Mouse (Mus musculus): ENCODE data around the gene Xpo5.

The Xpo5 gene

GRCm38 (mm10) chr17:46203078-46203477, 496 bp downstream of the Xpo5 start:
- DNase-seq (ENCODE audit: low spot score in 2 of 2), result no peak

GRCm38 (mm10) chr17:46206676-46207075, 4.1 kb downstream of the Xpo5 start:
- no peak for DNase-seq (ENCODE audit: low spot score in 2 of 2)

GRCm38 (mm10) chr17:46210550-46210949, 8.0 kb downstream of the Xpo5 start:
- no peak for DNase-seq (ENCODE audit: low spot score in 2 of 2)

- no peak for DNase-seq (ENCODE audit: low spot score in 2 of 2)
Observed at GRCm38 (mm10) chr17:46221601-46222000, 19.0 kb downstream of the Xpo5 start.

GRCm38 (mm10) chr17:46227576-46227975, 25.0 kb downstream of the Xpo5 start:
- DNase-seq (ENCODE audit: low spot score in 2 of 2), result no peak

- no peak for DNase-seq (ENCODE audit: low spot score in 2 of 2)
Observed at GRCm38 (mm10) chr17:46236067-46236466, 33.5 kb downstream of the Xpo5 start.

- no peak for DNase-seq (ENCODE audit: low spot score in 2 of 2)
Observed at GRCm38 (mm10) chr17:46237079-46237478, 34.5 kb downstream of the Xpo5 start.

- no peak for DNase-seq (ENCODE audit: low spot score in 2 of 2)
Observed at GRCm38 (mm10) chr17:46237480-46237879, 34.9 kb downstream of the Xpo5 start.

GRCm38 (mm10) chr17:46239516-46240114, 37.0 kb downstream of the Xpo5 start:
- DNase-seq (ENCODE audit: low spot score in 2 of 2), result no peak

GRCm38 (mm10) chr17:46241471-46241870, 38.9 kb downstream of the Xpo5 start:
- DNase-seq (ENCODE audit: low spot score in 2 of 2), result no peak

GRCm38 (mm10) chr17:46242274-46242673, 39.7 kb downstream of the Xpo5 start:
- DNase-seq (ENCODE audit: low spot score in 2 of 2), result no peak

- no peak for DNase-seq (ENCODE audit: low spot score in 2 of 2)
Observed at GRCm38 (mm10) chr17:46242993-46243392, 40.4 kb downstream of the Xpo5 start.

GRCm38 (mm10) chr17:46243624-46244023, 41.0 kb downstream of the Xpo5 start:
- no peak for DNase-seq (ENCODE audit: low spot score in 2 of 2)

GRCm38 (mm10) chr17:46244579-46244978, 42.0 kb downstream of the Xpo5 start:
- DNase-seq (ENCODE audit: low spot score in 2 of 2), result no peak

- DNase-seq (ENCODE audit: low spot score in 2 of 2), result peak; percentile 93
Observed at GRCm38 (mm10) chr17:46247512-46248188, 45.1 kb downstream of the Xpo5 start, which contains the start of the genes Polr1c and Yipf3. Gene Polr1c (minus strand): TSS chr17:46248054. Gene Yipf3 (plus strand): TSS chr17:46248080.

- no peak for DNase-seq (ENCODE audit: low spot score in 2 of 2)
Observed at GRCm38 (mm10) chr17:46248189-46248522, 45.6 kb downstream of the Xpo5 start.

- no peak for DNase-seq (ENCODE audit: low spot score in 2 of 2)
Observed at GRCm38 (mm10) chr17:46251174-46251573, 48.6 kb downstream of the Xpo5 start.

- DNase-seq (ENCODE audit: low spot score in 2 of 2), result peak; percentile 38 to 57
Observed at GRCm38 (mm10) chr17:46252571-46253451, 50.2 kb downstream of the Xpo5 start.

GRCm38 (mm10) chr17:46253452-46254084, 51.0 kb downstream of the Xpo5 start, which contains the start of gene Lrrc73:
Gene Lrrc73 (plus strand): TSS chr17:46253531.
- peak; percentile 85 to 89 for DNase-seq (ENCODE audit: low spot score in 2 of 2)

GRCm38 (mm10) chr17:46254106-46254505, 51.5 kb downstream of the Xpo5 start:
- peak in 1 of 2 experiments; percentile 32 for DNase-seq (ENCODE audit: low spot score in 2 of 2)

- DNase-seq (ENCODE audit: low spot score in 2 of 2), result no peak
Observed at GRCm38 (mm10) chr17:46255147-46255546, 52.6 kb downstream of the Xpo5 start.

All from natural killer cell, adult 2 months (primary cell).